In the genomic region with DNA sequence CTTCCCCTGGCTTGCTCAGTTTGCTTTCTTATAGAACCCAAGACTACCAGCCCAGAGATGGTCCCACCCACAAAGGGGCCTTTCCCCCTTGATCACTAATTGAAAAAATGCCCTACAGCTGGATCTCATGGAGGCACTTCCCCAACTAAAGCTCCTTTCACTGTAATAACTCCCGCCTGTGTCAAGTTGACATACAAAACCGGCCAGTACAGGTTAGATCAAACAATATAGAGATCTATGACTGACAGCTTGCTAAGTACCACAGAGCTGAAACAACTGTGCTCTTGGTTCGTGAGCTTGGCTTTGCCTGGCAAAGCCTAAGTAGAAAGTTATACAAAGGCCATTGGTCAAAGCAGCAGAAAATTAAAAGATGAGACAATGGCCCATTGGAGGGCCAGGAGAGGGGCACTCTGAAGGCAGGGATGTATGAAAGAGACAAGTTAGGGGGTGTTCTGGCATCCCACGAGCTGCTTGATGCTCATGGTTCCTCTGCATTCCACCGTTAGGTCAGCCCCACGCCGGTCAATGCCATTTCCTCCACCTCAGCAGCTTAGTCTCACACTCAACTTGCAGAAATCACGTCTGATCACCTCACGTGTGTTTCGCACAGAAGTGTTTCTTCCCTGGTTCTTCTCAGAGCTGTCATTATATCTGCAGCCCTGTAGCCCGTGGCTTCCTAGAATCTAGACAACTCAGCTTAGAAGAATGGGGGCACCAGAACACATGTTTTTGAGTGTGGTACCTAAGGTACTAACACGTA, we compare ENCODE assay signal across 22 mouse cellular contexts.
A peak's percentile ranks its signal among the peaks of the same experiment; 100 is the strongest.
DNase-seq lines count a peak whose midpoint lies in the region; ATAC-seq and TF ChIP-seq lines count a peak whose summit lies in the region.
"Had no signal": no experiment of that assay in that cellular context is flagged by ENCODE, and none has a peak within 500 bp of the region (broad histone marks: within the 10 kb centered on the region; RNA-seq: fewer than 3 reads in every experiment).

No protein-coding gene starts in this region.

- intact Hi-C loops in heart, adult 2 months (cut with DNase I) = no loop called here
- intact Hi-C loops in heart, postnatal 14 days (cut with DNase I) = no loop called here

- DNase-seq in heart, adult 2 months = no peak
- no peak for DNase-seq in heart, postnatal 14 days
- peak; percentile 44 for DNase-seq in midbrain, embryonic 11.5 days (ENCODE audit: low spot score, missing footprints)
- no peak for DNase-seq in midbrain, embryonic 14.5 days
- peak; percentile 34 for DNase-seq in limb, embryonic 10.5 days (ENCODE audit: low spot score)
- DNase-seq in stomach, postnatal 0 days (ENCODE audit: low spot score) = no peak
- no peak for DNase-seq in retina, postnatal 1 day
- DNase-seq in kidney, postnatal 36 days = no peak
- DNase-seq: adrenal gland, postnatal 36 days; cerebellum, adult 9-10 months; kidney, postnatal 25 days; lung, postnatal 10 days; right cerebral cortex, postnatal 25 days; spleen, adult 18-20 months; thymus, adult 18-20 months; thymus, postnatal 36 days had no signal

- no peak for TF ChIP-seq POLR2A in heart, adult 2 months (IDR thresholded peaks at IDR 0.05; ENCODE audit: insufficient read depth, low read depth, low read length)

- H3K79me2 ChIP-seq in heart, adult 2 months (replicated peaks; ENCODE audit: control insufficient read depth, insufficient read depth, low read length) = no peaks in the 10 kb centered on the region

- no peak overlapping the region for H3K4me3 ChIP-seq in heart, adult 2 months
- H3K4me3 ChIP-seq in midbrain, embryonic 11.5 days (ENCODE audit: low read depth, low read length) = no peak overlapping the region
- no peak overlapping the region for H3K4me3 ChIP-seq in midbrain, embryonic 14.5 days (replicated peaks; ENCODE audit: low read depth, low read length)
- H3K4me3 ChIP-seq in limb, embryonic 10.5 days = no peak overlapping the region
- no peak overlapping the region for H3K4me3 ChIP-seq in stomach, postnatal 0 days (ENCODE audit: low read depth, low read length)
- H3K4me3 ChIP-seq: gastrocnemius, adult 2 months; heart, embryonic 10.5 days; limb, embryonic 13.5 days; liver, embryonic 12.5 days; midbrain, embryonic 12.5 days had no signal

- no peak overlapping the region for H3K4me2 ChIP-seq in midbrain, embryonic 11.5 days
- no peak overlapping the region for H3K4me2 ChIP-seq in midbrain, embryonic 14.5 days (ENCODE audit: low read length)
- H3K4me2 ChIP-seq in stomach, postnatal 0 days (replicated peaks; ENCODE audit: low read depth) = no peak overlapping the region
- H3K4me2 ChIP-seq: limb, embryonic 13.5 days; liver, embryonic 12.5 days; midbrain, embryonic 12.5 days had no signal

- ATAC-seq in midbrain, embryonic 11.5 days (ENCODE audit: low FRiP score) = no peak
- ATAC-seq in midbrain, embryonic 14.5 days (ENCODE audit: low FRiP score, low TSS enrichment) = no peak
- peak; percentile 41; the same call in 1 of the 2 replicates for ATAC-seq in stomach, postnatal 0 days (ENCODE audit: low FRiP score, low TSS enrichment)
- ATAC-seq: liver, embryonic 12.5 days; Patski had no signal

- H3K4me1 ChIP-seq in heart, adult 2 months (ENCODE audit: control insufficient read depth, insufficient read depth, low read length) = peaks cover 7% of the 10 kb centered on the region
- H3K4me1 ChIP-seq in midbrain, embryonic 11.5 days (ENCODE audit: control insufficient read depth, insufficient read depth, low read length) = no peaks in the 10 kb centered on the region
- no peaks in the 10 kb centered on the region for H3K4me1 ChIP-seq in midbrain, embryonic 14.5 days (ENCODE audit: control insufficient read depth, insufficient read depth, low read length)
- H3K4me1 ChIP-seq in limb, embryonic 10.5 days = peaks cover 27% of the 10 kb centered on the region
- H3K4me1 ChIP-seq in stomach, postnatal 0 days (replicated peaks; ENCODE audit: control insufficient read depth, insufficient read depth) = peaks cover 10% of the 10 kb centered on the region
- H3K4me1 ChIP-seq: midbrain, embryonic 12.5 days had no signal

- no peak overlapping the region for H3K9ac ChIP-seq in heart, adult 2 months (ENCODE audit: low read depth, low read length)
- no peak overlapping the region for H3K9ac ChIP-seq in midbrain, embryonic 11.5 days (ENCODE audit: low read length)
- no peak overlapping the region for H3K9ac ChIP-seq in midbrain, embryonic 14.5 days (replicated peaks; ENCODE audit: low read length)
- H3K9ac ChIP-seq in stomach, postnatal 0 days (ENCODE audit: low read length) = no peak overlapping the region
- H3K9ac ChIP-seq: limb, embryonic 13.5 days; liver, embryonic 12.5 days; midbrain, embryonic 12.5 days had no signal

- H3K27ac ChIP-seq in heart, adult 2 months = peak overlapping the region; percentile 18; the same call in 1 of the 2 replicates
- no peak overlapping the region for H3K27ac ChIP-seq in midbrain, embryonic 11.5 days (ENCODE audit: low read depth, low read length)
- no peak overlapping the region for H3K27ac ChIP-seq in midbrain, embryonic 14.5 days (replicated peaks; ENCODE audit: low read depth, low read length)
- H3K27ac ChIP-seq in limb, embryonic 10.5 days = peak overlapping the region; percentile 72
- H3K27ac ChIP-seq in stomach, postnatal 0 days (replicated peaks) = peak overlapping the region; percentile 86
- H3K27ac ChIP-seq: heart, embryonic 10.5 days; limb, embryonic 13.5 days; liver, embryonic 12.5 days; midbrain, embryonic 12.5 days had no signal

- H3K27me3 ChIP-seq in heart, adult 2 months (ENCODE audit: control insufficient read depth, insufficient read depth, low read length) = no peaks in the 10 kb centered on the region
- H3K27me3 ChIP-seq in midbrain, embryonic 11.5 days (ENCODE audit: control insufficient read depth, insufficient read depth, low read length) = no peaks in the 10 kb centered on the region
- no peaks in the 10 kb centered on the region for H3K27me3 ChIP-seq in midbrain, embryonic 14.5 days (ENCODE audit: control insufficient read depth, insufficient read depth, low read length)
- H3K27me3 ChIP-seq in limb, embryonic 10.5 days (ENCODE audit: low read depth, poor library complexity, severe bottlenecking) = no peaks in the 10 kb centered on the region
- H3K27me3 ChIP-seq in stomach, postnatal 0 days (ENCODE audit: control insufficient read depth, insufficient read depth, low read length) = no peaks in the 10 kb centered on the region
- H3K27me3 ChIP-seq: limb, embryonic 13.5 days had no signal

- 87% methylated on average over 12 of the region's 12 CpGs for WGBS in heart, adult 2 months
- 81% methylated on average over 12 of the region's 12 CpGs for WGBS in midbrain, embryonic 11.5 days
- WGBS in midbrain, embryonic 14.5 days = 83% methylated on average over 12 of the region's 12 CpGs
- 69% methylated on average over 12 of the region's 12 CpGs for WGBS in limb, embryonic 10.5 days
- 73% methylated on average over 12 of the region's 12 CpGs for WGBS in stomach, postnatal 0 days

- no peak for TF ChIP-seq EP300 in heart, adult 2 months (IDR thresholded peaks at IDR 0.05; ENCODE audit: insufficient read depth, low read depth, low read length)
- no peak for TF ChIP-seq EP300 in stomach, postnatal 0 days (optimal IDR thresholded peaks at IDR 0.05)

- TF ChIP-seq CTCF in heart, adult 2 months (IDR thresholded peaks at IDR 0.05) = no peak
- no peak for TF ChIP-seq CTCF in stomach, postnatal 0 days (IDR thresholded peaks at IDR 0.05; ENCODE audit: low read depth)

- no peaks in the 10 kb centered on the region for H3K9me3 ChIP-seq in midbrain, embryonic 11.5 days (ENCODE audit: control insufficient read depth, low read length)
- H3K9me3 ChIP-seq in midbrain, embryonic 14.5 days (ENCODE audit: control insufficient read depth, low read length) = no peaks in the 10 kb centered on the region
- no peaks in the 10 kb centered on the region for H3K9me3 ChIP-seq in limb, embryonic 10.5 days (replicated peaks)
- no peaks in the 10 kb centered on the region for H3K9me3 ChIP-seq in stomach, postnatal 0 days (ENCODE audit: control insufficient read depth, low read length)
- H3K9me3 ChIP-seq: heart, embryonic 10.5 days; limb, embryonic 13.5 days; liver, embryonic 12.5 days; midbrain, embryonic 12.5 days had no signal

- no peaks in the 10 kb centered on the region for H3K36me3 ChIP-seq in heart, adult 2 months (ENCODE audit: control insufficient read depth, insufficient read depth, low read length)
- H3K36me3 ChIP-seq in midbrain, embryonic 11.5 days (ENCODE audit: control insufficient read depth, insufficient read depth, low read length) = no peaks in the 10 kb centered on the region
- no peaks in the 10 kb centered on the region for H3K36me3 ChIP-seq in midbrain, embryonic 14.5 days (ENCODE audit: control insufficient read depth, insufficient read depth, low read length)
- no peaks in the 10 kb centered on the region for H3K36me3 ChIP-seq in limb, embryonic 10.5 days
- no peaks in the 10 kb centered on the region for H3K36me3 ChIP-seq in stomach, postnatal 0 days (ENCODE audit: control insufficient read depth, insufficient read depth, low read length)
- H3K36me3 ChIP-seq: heart, embryonic 10.5 days; limb, embryonic 13.5 days; liver, embryonic 12.5 days; midbrain, embryonic 12.5 days had no signal

Comparison
In these comparisons a context has a peak if more than half of its experiments do, and no peak if none do; other contexts are left out.
1. DNase-seq: peak in midbrain, embryonic 11.5 days (single experiment) and limb, embryonic 10.5 days (single experiment); none in heart, adult 2 months (0 of 2), heart, postnatal 14 days (0 of 2), midbrain, embryonic 14.5 days (single experiment), stomach, postnatal 0 days (single experiment), retina, postnatal 1 day (single experiment) and kidney, postnatal 36 days (0 of 2).
2. H3K27ac ChIP-seq: peak in heart, adult 2 months (single experiment), limb, embryonic 10.5 days (single experiment) and stomach, postnatal 0 days (single experiment); none in midbrain, embryonic 11.5 days (single experiment) and midbrain, embryonic 14.5 days (single experiment).